Mouse (Mus musculus) heart, adult 9 months (tissue): Measurements from ENCODE around the gene Pmm1.
"Not testable (repeated sequence)": the region's sequence is repeated elsewhere in the genome, so short reads cannot be mapped to it uniquely, and the experiment has no call there.

Experiments used
- DNase-seq, 2 experiments: peaks; one replicate each; pipeline ENCODE4 v3.0.0; 2022; ENCODE audit warnings: low spot score in 2 of 2

The Pmm1 gene

GRCm38 (mm10) chr15:81927741-81928140, 33.0 kb downstream of the Pmm1 start:
- no peak for DNase-seq

GRCm38 (mm10) chr15:81926446-81926822, 34.3 kb downstream of the Pmm1 start:
- no peak for DNase-seq

GRCm38 (mm10) chr15:81925760-81926445, 34.8 kb downstream of the Pmm1 start, which contains the start of gene Polr3h:
Gene Polr3h (minus strand): TSS chr15:81926240.
- peak; percentile 94 for DNase-seq

GRCm38 (mm10) chr15:81924933-81925332, 35.8 kb downstream of the Pmm1 start:
- DNase-seq, result no peak

GRCm38 (mm10) chr15:81921255-81921654, 39.5 kb downstream of the Pmm1 start:
- DNase-seq, result no peak

- no peak for DNase-seq
Measured at GRCm38 (mm10) chr15:81920546-81921217, 40.0 kb downstream of the Pmm1 start.

- no peak for DNase-seq
Measured at GRCm38 (mm10) chr15:81919062-81919461, 41.7 kb downstream of the Pmm1 start.

- peak in 1 of 2 experiments; percentile 63 for DNase-seq
Measured at GRCm38 (mm10) chr15:81917621-81918463, 42.9 kb downstream of the Pmm1 start.

- DNase-seq, result no peak
Measured at GRCm38 (mm10) chr15:81917201-81917600, 43.5 kb downstream of the Pmm1 start.

GRCm38 (mm10) chr15:81915663-81916062, 45.1 kb downstream of the Pmm1 start:
- peak in 1 of 2 experiments; percentile 21 for DNase-seq

- no peak for DNase-seq
Measured at GRCm38 (mm10) chr15:81914668-81915067, 46.1 kb downstream of the Pmm1 start.

GRCm38 (mm10) chr15:81912498-81912897, 48.2 kb downstream of the Pmm1 start:
- DNase-seq, result no peak

GRCm38 (mm10) chr15:81908767-81909166, 52.0 kb downstream of the Pmm1 start:
- not testable (repeated sequence) for DNase-seq

- DNase-seq, result no peak
Measured at GRCm38 (mm10) chr15:81907953-81908352, 52.8 kb downstream of the Pmm1 start.

- DNase-seq, result peak in 1 of 2 experiments; percentile 36
Measured at GRCm38 (mm10) chr15:81904939-81905338, 55.8 kb downstream of the Pmm1 start.
